Mouse (Mus musculus): Measurements from ENCODE around the gene Hectd1. TPM values are rescaled to one million over a fixed set of nuclear protein-coding genes. Genes with fewer than 3 reads are reported as not detected.

Gene Hectd1
- polyA plus RNA-seq, 1 experiment from 2014 or later = 24.7 TPM

- 31% methylated on average over 14 of the region's 14 CpGs for WGBS
- Histone ChIP-seq H3K27ac (replicated peaks) (peak overlapping the region; percentile 87), H3K36me3 (ENCODE audit: control insufficient read depth, insufficient read depth, low read length) (no peaks in the 10 kb centered on the region), H3K4me2 (replicated peaks; ENCODE audit: low read depth) (peak overlapping the region; percentile 48), H3K27me3 (ENCODE audit: control insufficient read depth, insufficient read depth, low read length) (no peaks in the 10 kb centered on the region), H3K9ac (ENCODE audit: low read length) (peak overlapping the region; percentile 50), H3K4me1 (replicated peaks; ENCODE audit: control insufficient read depth, insufficient read depth) (peaks cover 6% of the 10 kb centered on the region), H3K4me3 (ENCODE audit: low read depth, low read length) (peak overlapping the region; percentile 21), H3K9me3 (ENCODE audit: control insufficient read depth, low read length) (no peaks in the 10 kb centered on the region)
- TF ChIP-seq EP300 (optimal IDR thresholded peaks at IDR 0.05) = no peak
- no peak for TF ChIP-seq CTCF (IDR thresholded peaks at IDR 0.05; ENCODE audit: low read depth)
- ATAC-seq (ENCODE audit: low FRiP score, low TSS enrichment) (peak; percentile 80), DNase-seq (ENCODE audit: low spot score) (peak; percentile 66)
These were observed 94.6 kb downstream of the Hectd1 start for GRCm38 (mm10) chr12:51734605-51735211.

GRCm38 (mm10) chr12:51729827-51730226 is 99.5 kb downstream of the Hectd1 start:
- no peak for DNase-seq (ENCODE audit: low spot score)

GRCm38 (mm10) chr12:51729058-51729457 is 100.3 kb downstream of the Hectd1 start:
- no peaks in the 10 kb centered on the region for H3K9me3 ChIP-seq (ENCODE audit: control insufficient read depth, low read length)
- TF ChIP-seq EP300 (optimal IDR thresholded peaks at IDR 0.05) (no peak), CTCF (IDR thresholded peaks at IDR 0.05; ENCODE audit: low read depth) (no peak)
- ATAC-seq (ENCODE audit: low FRiP score, low TSS enrichment) (peak; percentile 65; the same call in 1 of the 2 replicates), DNase-seq (ENCODE audit: low spot score) (no peak)
- H3K27ac ChIP-seq (replicated peaks) = peak overlapping the region; percentile 77
- H3K4me1 ChIP-seq (replicated peaks; ENCODE audit: control insufficient read depth, insufficient read depth) = peaks cover 1% of the 10 kb centered on the region; the same call in 1 of the 2 replicates
- H3K4me2 ChIP-seq (replicated peaks; ENCODE audit: low read depth) = no peak overlapping the region
- no peak overlapping the region for H3K4me3 ChIP-seq (ENCODE audit: low read depth, low read length)
- no peaks in the 10 kb centered on the region for H3K27me3 ChIP-seq (ENCODE audit: control insufficient read depth, insufficient read depth, low read length)
- 54% methylated on average over 11 of the region's 11 CpGs for WGBS
- peaks cover 3% of the 10 kb centered on the region; the same call in 1 of the 2 replicates for H3K36me3 ChIP-seq (ENCODE audit: control insufficient read depth, insufficient read depth, low read length)
- H3K9ac ChIP-seq (ENCODE audit: low read length) = no peak overlapping the region

More at GRCm38 (mm10) chr12:51729827-51730226, 99.5 kb downstream of the Hectd1 start:
- no peak overlapping the region for H3K4me2 ChIP-seq (replicated peaks; ENCODE audit: low read depth)
- no peaks in the 10 kb centered on the region for H3K9me3 ChIP-seq (ENCODE audit: control insufficient read depth, low read length)
- WGBS = 93% methylated on average over 9 of the region's 9 CpGs
- TF ChIP-seq EP300 (optimal IDR thresholded peaks at IDR 0.05) = no peak
- no peak for TF ChIP-seq CTCF (IDR thresholded peaks at IDR 0.05; ENCODE audit: low read depth)
- H3K36me3 ChIP-seq (ENCODE audit: control insufficient read depth, insufficient read depth, low read length) = 0 out of 2 replicates have a peak, but pooled peaks cover 3% of the 10 kb centered on the region
- H3K27me3 ChIP-seq (ENCODE audit: control insufficient read depth, insufficient read depth, low read length) = no peaks in the 10 kb centered on the region
- no peak for ATAC-seq (ENCODE audit: low FRiP score, low TSS enrichment)
- no peak overlapping the region for H3K9ac ChIP-seq (ENCODE audit: low read length)
- peak overlapping the region; percentile 77; the same call in 1 of the 2 replicates for H3K27ac ChIP-seq (replicated peaks)
- no peak overlapping the region for H3K4me3 ChIP-seq (ENCODE audit: low read depth, low read length)
- H3K4me1 ChIP-seq (replicated peaks; ENCODE audit: control insufficient read depth, insufficient read depth) = peaks cover 4% of the 10 kb centered on the region; the same call in 1 of the 2 replicates

GRCm38 (mm10) chr12:51721836-51722235 is 107.5 kb downstream of the Hectd1 start:
- DNase-seq (ENCODE audit: low spot score) (peak; percentile 46), ATAC-seq (ENCODE audit: low FRiP score, low TSS enrichment) (peak; percentile 77)
- no peak for TF ChIP-seq CTCF (IDR thresholded peaks at IDR 0.05; ENCODE audit: low read depth)
- no peaks in the 10 kb centered on the region for H3K4me1 ChIP-seq (replicated peaks; ENCODE audit: control insufficient read depth, insufficient read depth)
- H3K27me3 ChIP-seq (ENCODE audit: control insufficient read depth, insufficient read depth, low read length) = no peaks in the 10 kb centered on the region
- H3K36me3 ChIP-seq (ENCODE audit: control insufficient read depth, insufficient read depth, low read length) = peaks cover 3% of the 10 kb centered on the region; the same call in 1 of the 2 replicates
- no peak overlapping the region for H3K27ac ChIP-seq (replicated peaks)
- H3K9me3 ChIP-seq (ENCODE audit: control insufficient read depth, low read length) = no peaks in the 10 kb centered on the region
- WGBS = 70% methylated on average over 8 of the region's 8 CpGs
- H3K4me3 ChIP-seq (ENCODE audit: low read depth, low read length) = no peak overlapping the region
- H3K9ac ChIP-seq (ENCODE audit: low read length) = no peak overlapping the region
- H3K4me2 ChIP-seq (replicated peaks; ENCODE audit: low read depth) = no peak overlapping the region

GRCm38 (mm10) chr12:51718617-51719016 is 110.7 kb downstream of the Hectd1 start:
- H3K27ac ChIP-seq (replicated peaks) = no peak overlapping the region
- no peak for DNase-seq (ENCODE audit: low spot score)
- H3K4me2 ChIP-seq (replicated peaks; ENCODE audit: low read depth) = no peak overlapping the region
- no peaks in the 10 kb centered on the region for H3K27me3 ChIP-seq (ENCODE audit: control insufficient read depth, insufficient read depth, low read length)
- no peaks in the 10 kb centered on the region for H3K4me1 ChIP-seq (replicated peaks; ENCODE audit: control insufficient read depth, insufficient read depth)
- no peak for ATAC-seq (ENCODE audit: low FRiP score, low TSS enrichment)
- no peak overlapping the region for H3K9ac ChIP-seq (ENCODE audit: low read length)
- H3K36me3 ChIP-seq (ENCODE audit: control insufficient read depth, insufficient read depth, low read length) = no peaks in the 10 kb centered on the region
- no peaks in the 10 kb centered on the region for H3K9me3 ChIP-seq (ENCODE audit: control insufficient read depth, low read length)
- 91% methylated on average over 6 of the region's 6 CpGs for WGBS
- H3K4me3 ChIP-seq (ENCODE audit: low read depth, low read length) = no peak overlapping the region
- TF ChIP-seq CTCF (IDR thresholded peaks at IDR 0.05; ENCODE audit: low read depth) = no peak
- TF ChIP-seq EP300 (optimal IDR thresholded peaks at IDR 0.05) = no peak

GRCm38 (mm10) chr12:51712685-51713084 is 116.7 kb downstream of the Hectd1 start:
- Histone ChIP-seq H3K4me1 (replicated peaks; ENCODE audit: control insufficient read depth, insufficient read depth) (no peaks in the 10 kb centered on the region), H3K9me3 (ENCODE audit: control insufficient read depth, low read length) (no peaks in the 10 kb centered on the region), H3K27ac (replicated peaks) (no peak overlapping the region), H3K4me3 (ENCODE audit: low read depth, low read length) (no peak overlapping the region), H3K36me3 (ENCODE audit: control insufficient read depth, insufficient read depth, low read length) (no peaks in the 10 kb centered on the region), H3K4me2 (replicated peaks; ENCODE audit: low read depth) (no peak overlapping the region), H3K27me3 (ENCODE audit: control insufficient read depth, insufficient read depth, low read length) (no peaks in the 10 kb centered on the region), H3K9ac (ENCODE audit: low read length) (no peak overlapping the region)
- 59% methylated on average over 1 of the region's 1 CpGs for WGBS
- ATAC-seq (ENCODE audit: low FRiP score, low TSS enrichment) (no peak), DNase-seq (ENCODE audit: low spot score) (no peak)
- TF ChIP-seq EP300 (optimal IDR thresholded peaks at IDR 0.05) (no peak), CTCF (IDR thresholded peaks at IDR 0.05; ENCODE audit: low read depth) (no peak)
